Mouse (Mus musculus): ENCODE results near the gene Dnaja3. TPM values are rescaled to one million over a fixed set of nuclear protein-coding genes. Genes with fewer than 3 reads are reported as not detected.

Dnaja3 gene
- total RNA-seq, 1 experiment from 2014 or later = 76.0 TPM

GRCm38 (mm10) chr16:4633661-4634060 is 6.1 kb upstream of the Dnaja3 start:
- no peak for ATAC-seq (replicated peaks in 1 of 2; ENCODE audit: insufficient read depth in 1 of 2, low FRiP score in 2 of 2, low TSS enrichment in 1 of 2, low read depth in 1 of 2, poor library complexity in 2 of 2, severe bottlenecking in 2 of 2)

- no peak for ATAC-seq (replicated peaks in 1 of 2; ENCODE audit: insufficient read depth in 1 of 2, low FRiP score in 2 of 2, low TSS enrichment in 1 of 2, low read depth in 1 of 2, poor library complexity in 2 of 2, severe bottlenecking in 2 of 2)
Measured at GRCm38 (mm10) chr16:4634681-4635080, 5.1 kb upstream of the Dnaja3 start.

DNA sequence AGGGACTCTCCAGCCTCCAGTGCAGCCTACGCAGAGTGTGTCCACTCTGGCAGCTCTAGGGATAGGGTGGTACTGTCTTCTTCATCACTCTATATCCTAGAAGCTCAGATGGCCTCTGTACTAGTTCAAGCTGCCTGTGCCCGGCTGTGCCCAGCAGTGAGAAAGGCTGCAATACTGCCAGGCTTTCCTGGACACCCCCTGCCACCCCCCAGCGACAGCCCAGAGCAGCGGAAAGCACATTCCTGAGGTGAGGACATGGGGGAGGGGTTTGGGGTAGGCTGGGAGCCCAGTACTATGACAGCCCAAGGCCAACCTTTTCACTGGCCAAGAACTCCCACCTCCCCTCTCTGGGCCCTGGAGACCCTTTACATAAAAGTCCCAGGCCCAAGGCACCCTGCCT is 4.0 kb upstream of the Dnaja3 start:
- no peak for ATAC-seq (replicated peaks in 1 of 2; ENCODE audit: insufficient read depth in 1 of 2, low FRiP score in 2 of 2, low TSS enrichment in 1 of 2, low read depth in 1 of 2, poor library complexity in 2 of 2, severe bottlenecking in 2 of 2)

GRCm38 (mm10) chr16:4638891-4639390 is 848 bp upstream of the Dnaja3 start:
- no peak for ATAC-seq (replicated peaks in 1 of 2; ENCODE audit: insufficient read depth in 1 of 2, low FRiP score in 2 of 2, low TSS enrichment in 1 of 2, low read depth in 1 of 2, poor library complexity in 2 of 2, severe bottlenecking in 2 of 2)

- ATAC-seq (replicated peaks in 1 of 2; ENCODE audit: insufficient read depth in 1 of 2, low FRiP score in 2 of 2, low TSS enrichment in 1 of 2, low read depth in 1 of 2, poor library complexity in 2 of 2, severe bottlenecking in 2 of 2) = peak in 1 of 2 experiments; percentile 43; a peak in 2 of 4 replicates
Measured at GRCm38 (mm10) chr16:4640267-4641005, 647 bp downstream of the Dnaja3 start.

GRCm38 (mm10) chr16:4641119-4641838 is 1.5 kb downstream of the Dnaja3 start:
- no peak for ATAC-seq (replicated peaks in 1 of 2; ENCODE audit: insufficient read depth in 1 of 2, low FRiP score in 2 of 2, low TSS enrichment in 1 of 2, low read depth in 1 of 2, poor library complexity in 2 of 2, severe bottlenecking in 2 of 2)

- no peak for ATAC-seq (replicated peaks in 1 of 2; ENCODE audit: insufficient read depth in 1 of 2, low FRiP score in 2 of 2, low TSS enrichment in 1 of 2, low read depth in 1 of 2, poor library complexity in 2 of 2, severe bottlenecking in 2 of 2)
Measured at GRCm38 (mm10) chr16:4642190-4642589, 2.4 kb downstream of the Dnaja3 start.

GRCm38 (mm10) chr16:4642937-4643336 is 3.1 kb downstream of the Dnaja3 start:
- ATAC-seq (replicated peaks in 1 of 2; ENCODE audit: insufficient read depth in 1 of 2, low FRiP score in 2 of 2, low TSS enrichment in 1 of 2, low read depth in 1 of 2, poor library complexity in 2 of 2, severe bottlenecking in 2 of 2) = no peak

GRCm38 (mm10) chr16:4643670-4644419 is 4.1 kb downstream of the Dnaja3 start:
- ATAC-seq (replicated peaks in 1 of 2; ENCODE audit: insufficient read depth in 1 of 2, low FRiP score in 2 of 2, low TSS enrichment in 1 of 2, low read depth in 1 of 2, poor library complexity in 2 of 2, severe bottlenecking in 2 of 2) = no peak

- ATAC-seq (replicated peaks in 1 of 2; ENCODE audit: insufficient read depth in 1 of 2, low FRiP score in 2 of 2, low TSS enrichment in 1 of 2, low read depth in 1 of 2, poor library complexity in 2 of 2, severe bottlenecking in 2 of 2) = no peak
Measured at GRCm38 (mm10) chr16:4645867-4646266, 6.1 kb downstream of the Dnaja3 start.

DNA sequence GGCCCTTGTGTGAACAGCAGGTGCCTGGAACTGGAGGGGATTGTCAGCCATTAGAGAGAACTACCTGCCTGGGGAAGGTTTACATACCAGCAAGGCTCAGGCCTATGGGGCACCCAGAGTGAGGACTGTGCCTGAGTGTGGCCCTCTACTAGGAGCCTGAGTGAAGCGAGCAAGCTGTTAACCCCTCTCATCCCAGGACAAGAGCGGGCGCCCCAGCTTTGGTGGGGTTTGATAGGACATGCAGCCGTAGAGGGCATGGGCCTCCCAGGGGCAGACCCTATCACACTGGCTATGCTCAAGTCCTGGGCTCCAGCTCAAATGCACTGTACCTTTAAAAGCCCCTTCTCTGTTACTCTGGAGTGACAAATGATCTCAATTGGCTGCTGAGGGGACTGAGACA is 7.0 kb downstream of the Dnaja3 start:
- ATAC-seq (replicated peaks in 1 of 2; ENCODE audit: insufficient read depth in 1 of 2, low FRiP score in 2 of 2, low TSS enrichment in 1 of 2, low read depth in 1 of 2, poor library complexity in 2 of 2, severe bottlenecking in 2 of 2) = no peak

DNA sequence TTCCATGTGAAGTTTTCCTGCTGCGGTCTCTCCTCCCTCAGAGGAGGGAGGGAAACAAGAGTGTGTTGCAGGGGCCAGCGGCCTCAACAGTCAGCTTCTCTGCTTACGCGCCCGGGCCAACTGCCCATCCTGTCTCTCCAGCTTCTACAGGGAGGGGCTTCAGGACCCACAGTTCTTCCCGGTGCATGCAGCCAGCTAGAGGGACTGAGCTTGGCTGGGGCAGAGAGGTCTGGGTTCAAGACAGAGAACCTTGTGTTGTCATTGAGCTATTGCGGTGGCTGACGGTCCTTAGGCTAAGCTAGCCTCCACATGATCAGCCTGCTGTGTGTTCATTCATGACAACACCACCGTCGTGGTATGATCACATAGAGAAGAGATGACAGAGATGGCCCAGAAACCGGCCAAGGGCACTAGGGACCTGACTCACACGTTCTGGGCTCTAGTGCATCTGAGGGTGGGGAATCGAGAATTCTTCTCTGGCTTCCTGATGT is 7.9 kb downstream of the Dnaja3 start:
- ATAC-seq (replicated peaks in 1 of 2; ENCODE audit: insufficient read depth in 1 of 2, low FRiP score in 2 of 2, low TSS enrichment in 1 of 2, low read depth in 1 of 2, poor library complexity in 2 of 2, severe bottlenecking in 2 of 2) = no peak

DNA sequence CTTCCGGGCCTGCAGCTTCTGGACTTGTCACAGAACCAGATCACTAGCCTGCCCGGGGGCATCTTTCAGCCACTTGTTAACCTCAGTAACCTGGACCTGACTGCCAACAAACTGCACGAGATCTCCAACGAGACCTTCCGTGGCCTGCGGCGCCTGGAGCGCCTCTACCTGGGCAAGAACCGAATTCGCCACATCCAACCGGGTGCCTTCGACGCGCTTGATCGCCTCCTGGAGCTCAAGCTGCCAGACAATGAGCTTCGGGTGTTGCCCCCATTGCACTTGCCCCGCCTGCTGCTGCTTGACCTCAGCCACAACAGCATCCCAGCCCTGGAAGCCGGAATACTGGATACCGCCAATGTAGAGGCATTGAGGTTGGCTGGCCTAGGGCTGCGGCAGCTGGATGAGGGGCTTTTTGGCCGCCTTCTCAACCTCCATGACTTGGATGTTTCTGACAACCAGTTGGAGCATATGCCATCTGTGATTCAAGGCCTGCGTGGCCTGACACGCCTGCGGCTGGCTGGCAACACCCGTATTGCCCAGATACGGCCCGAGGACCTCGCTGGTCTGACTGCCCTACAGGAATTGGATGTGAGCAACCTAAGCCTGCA is 8.7 kb downstream of the Dnaja3 start:
- ATAC-seq (replicated peaks in 1 of 2; ENCODE audit: insufficient read depth in 1 of 2, low FRiP score in 2 of 2, low TSS enrichment in 1 of 2, low read depth in 1 of 2, poor library complexity in 2 of 2, severe bottlenecking in 2 of 2) = no peak

GRCm38 (mm10) chr16:4649211-4649610 is 9.4 kb downstream of the Dnaja3 start:
- no peak for ATAC-seq (replicated peaks in 1 of 2; ENCODE audit: insufficient read depth in 1 of 2, low FRiP score in 2 of 2, low TSS enrichment in 1 of 2, low read depth in 1 of 2, poor library complexity in 2 of 2, severe bottlenecking in 2 of 2)

DNA sequence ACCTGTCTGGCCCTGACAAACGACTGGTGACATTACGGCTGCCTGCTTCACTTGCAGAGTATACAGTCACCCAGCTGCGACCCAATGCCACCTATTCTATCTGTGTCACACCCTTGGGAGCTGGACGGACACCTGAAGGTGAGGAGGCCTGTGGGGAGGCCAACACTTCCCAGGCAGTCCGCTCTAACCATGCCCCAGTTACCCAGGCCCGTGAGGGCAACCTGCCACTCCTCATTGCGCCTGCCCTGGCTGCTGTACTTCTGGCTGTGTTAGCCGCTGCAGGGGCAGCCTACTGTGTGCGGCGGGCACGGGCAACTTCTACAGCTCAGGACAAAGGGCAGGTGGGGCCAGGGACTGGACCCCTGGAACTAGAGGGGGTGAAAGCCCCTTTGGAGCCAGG is 9.9 kb downstream of the Dnaja3 start:
- ATAC-seq (replicated peaks in 1 of 2; ENCODE audit: insufficient read depth in 1 of 2, low FRiP score in 2 of 2, low TSS enrichment in 1 of 2, low read depth in 1 of 2, poor library complexity in 2 of 2, severe bottlenecking in 2 of 2) = no peak

DNA sequence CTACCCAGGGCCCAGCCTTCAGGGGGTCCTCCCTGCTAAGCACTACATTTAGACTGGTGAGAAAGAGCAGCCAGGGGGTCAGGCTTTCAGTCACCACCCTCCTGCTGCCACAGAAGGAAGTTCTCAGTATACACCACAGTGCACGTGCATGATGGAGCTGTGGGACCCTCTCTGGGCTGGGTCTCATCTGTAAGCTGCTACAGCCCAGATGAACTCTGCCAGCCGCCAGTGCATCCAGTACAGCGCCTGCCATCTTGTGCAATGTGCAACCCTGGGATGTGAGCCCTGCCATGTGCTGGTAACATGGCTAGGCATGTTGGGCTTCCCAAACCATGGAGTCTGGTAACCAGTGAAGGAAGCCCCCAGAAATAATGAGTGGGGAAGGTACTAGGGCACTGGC is 10.4 kb downstream of the Dnaja3 start:
- ATAC-seq (replicated peaks in 1 of 2; ENCODE audit: insufficient read depth in 1 of 2, low FRiP score in 2 of 2, low TSS enrichment in 1 of 2, low read depth in 1 of 2, poor library complexity in 2 of 2, severe bottlenecking in 2 of 2) = no peak

GRCm38 (mm10) chr16:4651081-4651480 is 11.3 kb downstream of the Dnaja3 start:
- no peak for ATAC-seq (replicated peaks in 1 of 2; ENCODE audit: insufficient read depth in 1 of 2, low FRiP score in 2 of 2, low TSS enrichment in 1 of 2, low read depth in 1 of 2, poor library complexity in 2 of 2, severe bottlenecking in 2 of 2)
